Mouse (Mus musculus): ENCODE data around the gene Pla2g10.
"Not testable (repeated sequence)": the region's sequence is repeated elsewhere in the genome, so short reads cannot be mapped to it uniquely, and the experiment has no call there.

The Pla2g10 gene

GRCm38 (mm10) chr16:13730285-13731255 is at the start of gene Pla2g10:
TSS of gene Pla2g10 (minus strand) at chr16:13730983.
- DNase-seq (ENCODE audit: low read depth in 2 of 2, low spot score in 2 of 2) = no peak

- not testable (repeated sequence) for DNase-seq (ENCODE audit: low read depth in 2 of 2, low spot score in 2 of 2)
These were observed 43.9 kb upstream of the Pla2g10 start for GRCm38 (mm10) chr16:13774651-13775050.

- DNase-seq (ENCODE audit: low read depth in 2 of 2, low spot score in 2 of 2) = not testable (repeated sequence)
These were observed 43.2 kb upstream of the Pla2g10 start for GRCm38 (mm10) chr16:13774011-13774410.

GRCm38 (mm10) chr16:13772051-13772450 is 41.3 kb upstream of the Pla2g10 start:
- not testable (repeated sequence) for DNase-seq (ENCODE audit: low read depth in 2 of 2, low spot score in 2 of 2)

GRCm38 (mm10) chr16:13771603-13772002 is 40.8 kb upstream of the Pla2g10 start:
- not testable (repeated sequence) for DNase-seq (ENCODE audit: low read depth in 2 of 2, low spot score in 2 of 2)

GRCm38 (mm10) chr16:13766367-13766766 is 35.6 kb upstream of the Pla2g10 start:
- no peak for DNase-seq (ENCODE audit: low read depth in 2 of 2, low spot score in 2 of 2)

- no peak for DNase-seq (ENCODE audit: low read depth in 2 of 2, low spot score in 2 of 2)
These were observed 33.7 kb upstream of the Pla2g10 start for GRCm38 (mm10) chr16:13764519-13764918.

GRCm38 (mm10) chr16:13762807-13763206 is 32.0 kb upstream of the Pla2g10 start:
- not testable (repeated sequence) for DNase-seq (ENCODE audit: low read depth in 2 of 2, low spot score in 2 of 2)

- no peak for DNase-seq (ENCODE audit: low read depth in 2 of 2, low spot score in 2 of 2)
These were observed 27.0 kb upstream of the Pla2g10 start for GRCm38 (mm10) chr16:13757823-13758222.

GRCm38 (mm10) chr16:13754400-13755190 is 23.8 kb upstream of the Pla2g10 start:
- DNase-seq (ENCODE audit: low read depth in 2 of 2, low spot score in 2 of 2) = peak; percentile 87 to 91

- DNase-seq (ENCODE audit: low read depth in 2 of 2, low spot score in 2 of 2) = no peak
These were observed 23.2 kb upstream of the Pla2g10 start for GRCm38 (mm10) chr16:13753986-13754385.

- DNase-seq (ENCODE audit: low read depth in 2 of 2, low spot score in 2 of 2) = no peak
These were observed 19.8 kb upstream of the Pla2g10 start for GRCm38 (mm10) chr16:13750626-13751025.

GRCm38 (mm10) chr16:13749981-13750380 is 19.2 kb upstream of the Pla2g10 start:
- DNase-seq (ENCODE audit: low read depth in 2 of 2, low spot score in 2 of 2) = no peak

GRCm38 (mm10) chr16:13749306-13749705 is 18.5 kb upstream of the Pla2g10 start:
- no peak for DNase-seq (ENCODE audit: low read depth in 2 of 2, low spot score in 2 of 2)

- DNase-seq (ENCODE audit: low read depth in 2 of 2, low spot score in 2 of 2) = not testable (repeated sequence)
These were observed 18.0 kb upstream of the Pla2g10 start for GRCm38 (mm10) chr16:13748813-13749212.

- no peak for DNase-seq (ENCODE audit: low read depth in 2 of 2, low spot score in 2 of 2)
These were observed 17.3 kb upstream of the Pla2g10 start for GRCm38 (mm10) chr16:13748124-13748523.

GRCm38 (mm10) chr16:13747708-13748107 is 16.9 kb upstream of the Pla2g10 start:
- no peak for DNase-seq (ENCODE audit: low read depth in 2 of 2, low spot score in 2 of 2)

GRCm38 (mm10) chr16:13740844-13741243 is 10.1 kb upstream of the Pla2g10 start:
- DNase-seq (ENCODE audit: low read depth in 2 of 2, low spot score in 2 of 2) = no peak

- DNase-seq (ENCODE audit: low read depth in 2 of 2, low spot score in 2 of 2) = not testable (repeated sequence)
These were observed 8.3 kb upstream of the Pla2g10 start for GRCm38 (mm10) chr16:13739044-13739443.

- DNase-seq (ENCODE audit: low read depth in 2 of 2, low spot score in 2 of 2) = no peak
These were observed 5.2 kb upstream of the Pla2g10 start for GRCm38 (mm10) chr16:13735977-13736376.

GRCm38 (mm10) chr16:13733518-13734137 is 2.8 kb upstream of the Pla2g10 start:
- peak; percentile 29 to 58 for DNase-seq (ENCODE audit: low read depth in 2 of 2, low spot score in 2 of 2)
